Mouse (Mus musculus) midbrain, embryonic 13.5 days (tissue): ENCODE results near the gene Foxn2. TPM values are rescaled to one million over a fixed set of nuclear protein-coding genes. Genes with fewer than 3 reads are reported as not detected.

Experiments used
- ATAC-seq: fragments of 200-750 bp; cut with Nextera tagmentation; 2 replicates; pipeline ENCODE4 v1.8.0; 2017; ENCODE audit warnings: mild to moderate bottlenecking, moderate TSS enrichment, moderate library complexity
- H3K27ac ChIP-seq: fragments of 300-500 bp; sonication (generic); 2 replicates; pipeline ENCODE4 v1.5.1; 2015; ENCODE audit warnings: inconsistent platforms, mild to moderate bottlenecking, moderate library complexity
- H3K27me3 ChIP-seq: fragments of 300-500 bp; sonication (generic); 2 replicates; pipeline ENCODE4 v1.6.1; 2015; ENCODE audit warnings: mild to moderate bottlenecking, inconsistent platforms
- H3K36me3 ChIP-seq: fragments of 300-500 bp; sonication (generic); 2 replicates; pipeline ENCODE4 v1.6.1; 2015; ENCODE audit warnings: mild to moderate bottlenecking, inconsistent platforms
- H3K4me1 ChIP-seq: fragments of 300-500 bp; sonication (generic); replicated peaks from 2 replicates; pipeline ENCODE4 v1.6.1; 2015; ENCODE audit warnings: inconsistent platforms
- H3K4me2 ChIP-seq: fragments of 300-500 bp; sonication (generic); replicated peaks from 2 replicates; pipeline ENCODE4 v1.6.1; 2015; ENCODE audit warnings: moderate library complexity, mild to moderate bottlenecking, inconsistent platforms
- H3K4me3 ChIP-seq: fragments of 300-500 bp; sonication (generic); replicated peaks from 2 replicates; pipeline ENCODE4 v1.5.1; 2015; ENCODE audit warnings: mild to moderate bottlenecking, inconsistent platforms
- H3K9ac ChIP-seq: fragments of 300-500 bp; sonication (generic); replicated peaks from 2 replicates; pipeline ENCODE4 v1.6.1; 2015; ENCODE audit warnings: mild to moderate bottlenecking, inconsistent platforms
- H3K9me3 ChIP-seq: fragments of 300-500 bp; sonication (generic); 2 replicates; pipeline ENCODE4 v1.6.1; 2016; ENCODE audit warnings: mild to moderate bottlenecking, inconsistent platforms
- WGBS: fragments of 180-500 bp; shearing (Covaris S2); methylation state at CpG from one replicate; pipeline ENCODE4 v1.1.7; 2015; 5-methylcytosine and 5-hydroxymethylcytosine counted together
- polyA plus RNA-seq: library from polyadenylated mRNA; unstranded; fragments of >200 nt; fragmentation: Nextera tagmentation; extraction: Ambion mirVana; gene quantifications from 2 replicates; pipeline ENCODE4 v1.2.1, GENCODE M21; 2015

Gene Foxn2
- 9.6 and 11.3 TPM in 2 replicates for polyA plus RNA-seq

- Histone ChIP-seq H3K27ac (peak within 1 kb of the TSS; percentile 93), H3K36me3 (no peaks in the 10 kb centered on the region), H3K4me3 (peak within 1 kb of the TSS; percentile 88), H3K9me3 (no peaks in the 10 kb centered on the region), H3K27me3 (peaks cover 12% of the 10 kb centered on the region; the same call in 1 of the 2 replicates), H3K4me1 (peaks cover 11% of the 10 kb centered on the region; the same call in 1 of the 2 replicates), H3K9ac (peak within 1 kb of the TSS; percentile 89), H3K4me2 (peak within 1 kb of the TSS; percentile 83)
- WGBS = 1% methylated on average over 61 of the region's 93 CpGs
- ATAC-seq = peak; percentile 96
Observed at GRCm38 (mm10) chr17:88440285-88441000, at the start of gene Foxn2. Gene Foxn2, plus strand, starts transcription at chr17:88440711.

GRCm38 (mm10) chr17:88397501-88397900, 43.0 kb upstream of the Foxn2 start:
- Histone ChIP-seq H3K27ac (no peak overlapping the region), H3K4me1 (peaks cover 11% of the 10 kb centered on the region; the same call in 1 of the 2 replicates), H3K27me3 (peaks cover 4% of the 10 kb centered on the region; the same call in 1 of the 2 replicates), H3K9ac (no peak overlapping the region), H3K4me2 (no peak overlapping the region), H3K9me3 (no peaks in the 10 kb centered on the region), H3K4me3 (no peak overlapping the region), H3K36me3 (no peaks in the 10 kb centered on the region)
- ATAC-seq = no peak
- 91% methylated on average over 6 of the region's 6 CpGs for WGBS

- H3K4me3 ChIP-seq = no peak overlapping the region
- no peak overlapping the region for H3K4me2 ChIP-seq
- H3K36me3 ChIP-seq = no peaks in the 10 kb centered on the region
- no peaks in the 10 kb centered on the region for H3K9me3 ChIP-seq
- no peak for ATAC-seq
- 92% methylated on average over 6 of the region's 6 CpGs for WGBS
- H3K27ac ChIP-seq = no peak overlapping the region
- peaks cover 5% of the 10 kb centered on the region for H3K27me3 ChIP-seq
- peaks cover 11% of the 10 kb centered on the region; the same call in 1 of the 2 replicates for H3K4me1 ChIP-seq
- H3K9ac ChIP-seq = no peak overlapping the region
Observed at GRCm38 (mm10) chr17:88398090-88398489, 42.4 kb upstream of the Foxn2 start.

GRCm38 (mm10) chr17:88398854-88399253, 41.7 kb upstream of the Foxn2 start:
- Histone ChIP-seq H3K27me3 (peaks cover 10% of the 10 kb centered on the region), H3K4me2 (no peak overlapping the region), H3K27ac (no peak overlapping the region), H3K9me3 (no peaks in the 10 kb centered on the region), H3K4me1 (peaks cover 13% of the 10 kb centered on the region), H3K9ac (peak overlapping the region; percentile 36; the same call in 1 of the 2 replicates), H3K36me3 (no peaks in the 10 kb centered on the region), H3K4me3 (no peak overlapping the region)
- WGBS = 87% methylated on average over 4 of the region's 4 CpGs
- ATAC-seq = no peak

- no peak for ATAC-seq
- Histone ChIP-seq H3K4me3 (no peak overlapping the region), H3K27me3 (peaks cover 10% of the 10 kb centered on the region), H3K4me2 (no peak overlapping the region), H3K9ac (no peak overlapping the region), H3K9me3 (no peaks in the 10 kb centered on the region), H3K27ac (no peak overlapping the region), H3K36me3 (no peaks in the 10 kb centered on the region), H3K4me1 (peaks cover 24% of the 10 kb centered on the region)
- 50% methylated on average over 6 of the region's 6 CpGs for WGBS
Observed at GRCm38 (mm10) chr17:88400122-88400521, 40.4 kb upstream of the Foxn2 start.

GRCm38 (mm10) chr17:88400702-88401475, 39.6 kb upstream of the Foxn2 start:
- Histone ChIP-seq H3K4me3 (no peak overlapping the region), H3K36me3 (no peaks in the 10 kb centered on the region), H3K27me3 (peaks cover 10% of the 10 kb centered on the region), H3K4me1 (peaks cover 25% of the 10 kb centered on the region), H3K9me3 (no peaks in the 10 kb centered on the region), H3K4me2 (no peak overlapping the region), H3K27ac (no peak overlapping the region), H3K9ac (no peak overlapping the region)
- 68% methylated on average over 15 of the region's 15 CpGs for WGBS
- ATAC-seq = no peak

GRCm38 (mm10) chr17:88403269-88403668, 37.2 kb upstream of the Foxn2 start:
- WGBS = 82% methylated on average over 6 of the region's 6 CpGs
- Histone ChIP-seq H3K4me1 (peaks cover 25% of the 10 kb centered on the region), H3K4me2 (no peak overlapping the region), H3K27me3 (peaks cover 6% of the 10 kb centered on the region), H3K4me3 (no peak overlapping the region), H3K27ac (no peak overlapping the region), H3K36me3 (no peaks in the 10 kb centered on the region), H3K9me3 (no peaks in the 10 kb centered on the region), H3K9ac (no peak overlapping the region)
- no peak; the same call in 1 of the 2 replicates for ATAC-seq

GRCm38 (mm10) chr17:88404471-88404870, 36.0 kb upstream of the Foxn2 start:
- H3K9me3 ChIP-seq = no peaks in the 10 kb centered on the region
- H3K27ac ChIP-seq = no peak overlapping the region
- WGBS = 4% methylated on average over 6 of the region's 6 CpGs
- H3K4me3 ChIP-seq = 0 out of 2 replicates have a peak overlapping the region, but pooled peaks have one; percentile 1
- peaks cover 6% of the 10 kb centered on the region for H3K27me3 ChIP-seq
- H3K4me1 ChIP-seq = peaks cover 22% of the 10 kb centered on the region
- H3K9ac ChIP-seq = no peak overlapping the region
- H3K36me3 ChIP-seq = no peaks in the 10 kb centered on the region
- ATAC-seq = 0 out of 2 replicates have a peak, but pooled peaks have one; percentile 38
- peak overlapping the region; percentile 35 for H3K4me2 ChIP-seq

- Histone ChIP-seq H3K27ac (no peak overlapping the region), H3K36me3 (no peaks in the 10 kb centered on the region), H3K9ac (no peak overlapping the region), H3K4me1 (peaks cover 21% of the 10 kb centered on the region), H3K9me3 (no peaks in the 10 kb centered on the region), H3K4me3 (peak overlapping the region; percentile 1; the same call in 1 of the 2 replicates), H3K27me3 (peaks cover 6% of the 10 kb centered on the region), H3K4me2 (peak overlapping the region; percentile 35)
- ATAC-seq = peak; percentile 53
- WGBS = 34% methylated on average over 19 of the region's 19 CpGs
Observed at GRCm38 (mm10) chr17:88405076-88405475, 35.4 kb upstream of the Foxn2 start.

GRCm38 (mm10) chr17:88409706-88410105, 30.8 kb upstream of the Foxn2 start:
- no peak for ATAC-seq
- H3K9me3 ChIP-seq = no peaks in the 10 kb centered on the region
- H3K9ac ChIP-seq = no peak overlapping the region
- H3K4me3 ChIP-seq = no peak overlapping the region
- 93% methylated on average over 3 of the region's 3 CpGs for WGBS
- no peaks in the 10 kb centered on the region for H3K27me3 ChIP-seq
- H3K36me3 ChIP-seq = no peaks in the 10 kb centered on the region
- H3K4me2 ChIP-seq = no peak overlapping the region
- peaks cover 5% of the 10 kb centered on the region; the same call in 1 of the 2 replicates for H3K4me1 ChIP-seq
- H3K27ac ChIP-seq = no peak overlapping the region

- Histone ChIP-seq H3K36me3 (no peaks in the 10 kb centered on the region), H3K4me2 (no peak overlapping the region), H3K9ac (no peak overlapping the region), H3K27me3 (no peaks in the 10 kb centered on the region), H3K4me1 (no peaks in the 10 kb centered on the region), H3K4me3 (no peak overlapping the region), H3K27ac (no peak overlapping the region), H3K9me3 (no peaks in the 10 kb centered on the region)
- ATAC-seq = no peak
- 85% methylated on average over 1 of the region's 1 CpGs for WGBS
Observed at GRCm38 (mm10) chr17:88413155-88413836, 27.2 kb upstream of the Foxn2 start.
